Mouse (Mus musculus): ENCODE measurements at regions not wholly inside any gene's neighbourhood (a gene's known extent, or its start where the extent isn't known, plus 50 kb on each side); places are given as distances from the start of the nearest gene placed in this dataset.

GRCm38 (mm10) chr4:31536811-31537210, 427.1 kb upstream of the Map3k7 start:
- no peak for TF ChIP-seq CTCF (IDR thresholded peaks at IDR 0.05; ENCODE audit: low read depth)
- TF ChIP-seq EP300 (optimal IDR thresholded peaks at IDR 0.05), result no peak
